Mouse (Mus musculus) lung, postnatal 0 days (tissue): Measurements from ENCODE around the gene Popdc2.

Experiments used
- CTCF ChIP-seq: IDR thresholded peaks from 2 replicates; pipeline ENCODE4 v1.5.1; 2016; ENCODE audit warnings: antibody characterized with exemption, mild to moderate bottlenecking
- EP300 ChIP-seq: IDR thresholded peaks from 2 replicates; pipeline ENCODE4 v1.6.1; 2016; ENCODE audit warnings: antibody characterized with exemption, mild to moderate bottlenecking, control low read depth

- TF ChIP-seq CTCF (no peak), EP300 (0 out of 2 replicates have a peak, but pooled peaks have one; percentile 25)
Observed at GRCm38 (mm10) chr16:38394191-38394618, 32.2 kb downstream of the Popdc2 start.
